Mouse (Mus musculus) G1E (cell line): ENCODE data around the gene Prkar2b. TPM values are rescaled to one million over a fixed set of nuclear protein-coding genes. Genes with fewer than 3 reads are reported as not detected.

Experiments used
- ATAC-seq: 2 replicates; pipeline ENCODE4 v1.8.0; 2016; ENCODE audit warnings: mild to moderate bottlenecking; ENCODE audit not compliant: insufficient number of reproducible peaks, poor library complexity, low FRiP score, severe bottlenecking; ENCODE audit errors: extremely low read depth
- DNase-seq: peaks from one replicate; pipeline ENCODE4 v3.0.0; 2012; ENCODE audit warnings: low spot score
- H3K27me3 ChIP-seq: 2 replicates; pipeline ENCODE4 v1.6.1; 2012; ENCODE audit warnings: mild to moderate bottlenecking, low read length, inconsistent platforms; ENCODE audit not compliant: insufficient read depth
- H3K36me3 ChIP-seq: replicated peaks from 2 replicates; pipeline ENCODE3; 2012; ENCODE audit warnings: mild to moderate bottlenecking, inconsistent platforms
- H3K4me1 ChIP-seq: 2 replicates; pipeline ENCODE4 v1.6.1; 2012; ENCODE audit warnings: low read depth, low read length, inconsistent platforms, mixed read lengths; ENCODE audit not compliant: insufficient read depth
- H3K4me3 ChIP-seq: 2 replicates; pipeline ENCODE4 v1.5.1; 2012; ENCODE audit warnings: low read depth, mild to moderate bottlenecking, inconsistent platforms, low read length, moderate library complexity, mixed read lengths
- H3K9me3 ChIP-seq: replicated peaks from 2 replicates; pipeline ENCODE4 v1.6.1; 2012; ENCODE audit warnings: inconsistent platforms
- CTCF ChIP-seq: IDR thresholded peaks from 2 replicates; pipeline ENCODE4 v1.5.1; 2012; ENCODE audit warnings: low read depth, low read length, inconsistent platforms, mixed read lengths
- GATA1 ChIP-seq: IDR thresholded peaks from 2 replicates; pipeline ENCODE4 v1.6.1; 2012; ENCODE audit warnings: borderline replicate concordance, low read length, inconsistent platforms, mixed read lengths
- GATA2 ChIP-seq: IDR thresholded peaks from 2 replicates; pipeline ENCODE4 v1.6.1; 2012; ENCODE audit warnings: low read depth, low read length, inconsistent platforms, borderline replicate concordance
- POLR2AphosphoS5 ChIP-seq: IDR thresholded peaks from 2 replicates; pipeline ENCODE4 v1.6.1; 2012; ENCODE audit warnings: low read depth, low read length, inconsistent platforms; ENCODE audit not compliant: insufficient replicate concordance
- TAL1 ChIP-seq: conservative IDR thresholded peaks from 2 replicates; pipeline ENCODE4 v1.6.1; 2012; ENCODE audit warnings: low read depth, low read length, inconsistent platforms, mixed read lengths
- polyA plus RNA-seq: library from polyadenylated mRNA; stranded (reverse); fragments of >175 nt; gene quantifications from 2 replicates; pipeline ENCODE4 v1.2.3, GENCODE M21; 2012
- total RNA-seq, 2 experiments: library from RNA; stranded (forward) in 1 of 2; stranded (reverse) in 1 of 2; fragments of 200-1000 nt in 1 of 2; fragments of >200 nt in 1 of 2; fragmentation: Nextera tagmentation in 1 of 2; gene quantifications; 2 replicates each; pipeline ENCODE4 v1.2.3; 2014 to 2017

The Prkar2b gene
- total and polyA plus RNA-seq, 3 experiments = 179 to 849 (median 524) TPM

DNA sequence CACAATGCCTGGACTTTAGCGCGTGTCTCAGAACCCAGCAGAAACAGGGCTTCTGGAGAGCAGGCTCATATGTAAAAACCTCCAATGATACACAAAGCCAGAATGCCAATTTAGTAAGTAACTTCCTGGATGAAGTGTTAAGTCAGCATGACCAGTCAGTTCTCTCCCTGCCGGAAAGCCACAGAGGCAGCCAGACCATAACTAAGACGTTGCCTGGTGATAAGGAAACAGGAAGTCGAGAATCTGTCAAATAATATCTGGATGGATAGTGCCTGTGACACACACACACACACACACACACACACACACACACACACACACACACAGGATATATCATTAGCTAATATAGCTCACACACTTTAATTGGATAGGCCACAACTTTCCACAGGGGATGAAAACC lies 64.2 kb downstream of the Prkar2b start:
- H3K9me3 ChIP-seq = no peaks in the 10 kb centered on the region
- TF ChIP-seq TAL1 = peak; percentile 58
- TF ChIP-seq GATA1 = no peak
- peak; percentile 86 for ATAC-seq
- peaks cover 58% of the 10 kb centered on the region for H3K36me3 ChIP-seq
- DNase-seq = peak; percentile 74
- peaks cover 82% of the 10 kb centered on the region for H3K4me1 ChIP-seq
- H3K27me3 ChIP-seq = no peaks in the 10 kb centered on the region
- H3K4me3 ChIP-seq = no peak overlapping the region; the same call in 1 of the 2 replicates

DNA sequence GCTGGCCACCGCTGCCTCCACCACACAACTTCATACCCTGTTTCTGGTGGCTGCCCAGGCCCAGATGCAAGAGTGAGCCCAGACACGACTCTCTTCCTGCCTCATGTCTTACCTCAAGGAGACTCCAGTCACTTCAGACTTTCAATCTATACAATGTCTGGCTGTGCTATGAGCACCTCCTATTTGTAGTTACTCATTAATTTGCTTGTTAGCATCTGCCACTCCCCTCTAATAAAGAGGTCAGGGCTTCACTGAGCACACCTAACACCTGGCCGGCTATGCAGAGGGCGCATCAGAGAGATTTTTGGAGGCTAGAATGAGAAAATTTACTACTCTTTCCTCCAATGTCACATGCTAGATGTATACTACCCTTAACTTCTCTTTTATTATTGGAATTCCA lies 70.5 kb downstream of the Prkar2b start:
- H3K4me1 ChIP-seq = peaks cover 64% of the 10 kb centered on the region
- no peak for TF ChIP-seq TAL1
- TF ChIP-seq GATA1 = no peak
- no peak for TF ChIP-seq POLR2AphosphoS5
- no peak for TF ChIP-seq CTCF
- TF ChIP-seq GATA2 = no peak
- ATAC-seq = no peak
- no peak overlapping the region for H3K4me3 ChIP-seq
- H3K36me3 ChIP-seq = peaks cover 87% of the 10 kb centered on the region
- no peak for DNase-seq
- no peaks in the 10 kb centered on the region for H3K27me3 ChIP-seq
- no peaks in the 10 kb centered on the region for H3K9me3 ChIP-seq

DNA sequence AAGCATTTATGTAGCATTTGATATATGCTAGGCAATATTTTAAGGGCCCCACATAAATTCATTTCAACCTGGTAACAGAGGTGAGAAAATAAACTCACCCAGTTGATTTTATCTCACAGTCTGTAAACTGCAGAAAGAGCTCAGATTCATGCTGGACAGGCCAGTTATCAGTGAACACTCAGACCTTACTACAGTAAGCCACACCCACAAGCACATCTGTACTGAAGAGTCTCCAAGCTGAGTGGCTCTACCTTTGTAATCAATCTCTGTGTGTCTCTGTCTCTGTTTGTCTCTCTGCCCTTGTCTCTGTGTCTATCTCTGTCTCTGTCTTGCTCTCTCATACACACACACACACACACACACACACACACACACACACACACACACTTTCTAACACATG lies 71.4 kb downstream of the Prkar2b start:
- no peak overlapping the region for H3K4me3 ChIP-seq
- H3K36me3 ChIP-seq = peaks cover 95% of the 10 kb centered on the region
- ATAC-seq (peak; percentile 54), DNase-seq (no peak)
- TF ChIP-seq CTCF (no peak), GATA1 (no peak), POLR2AphosphoS5 (no peak), TAL1 (no peak), GATA2 (no peak)
- H3K9me3 ChIP-seq = no peaks in the 10 kb centered on the region
- H3K27me3 ChIP-seq = no peaks in the 10 kb centered on the region
- H3K4me1 ChIP-seq = peaks cover 64% of the 10 kb centered on the region

DNA sequence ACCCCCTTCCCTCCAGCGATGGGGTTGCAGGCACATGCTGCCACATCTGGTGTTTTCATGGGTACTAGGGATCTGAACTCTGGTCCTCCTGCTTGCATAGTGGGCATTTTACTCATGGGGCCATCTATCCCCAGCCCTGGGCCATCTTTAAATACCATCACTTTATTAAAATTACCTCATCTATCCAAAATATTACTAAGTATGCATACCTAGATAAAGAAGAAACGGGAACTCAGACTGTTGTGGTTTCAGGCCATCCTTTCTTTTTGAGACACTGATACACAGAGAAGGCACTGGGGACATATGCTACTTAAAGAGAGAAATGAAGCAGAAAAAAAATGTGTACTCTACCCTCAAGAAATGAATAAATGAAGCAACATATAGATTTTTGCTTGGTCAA lies 74.6 kb downstream of the Prkar2b start:
- H3K4me1 ChIP-seq = peaks cover 46% of the 10 kb centered on the region
- H3K27me3 ChIP-seq = no peaks in the 10 kb centered on the region
- H3K9me3 ChIP-seq = no peaks in the 10 kb centered on the region
- no peak for ATAC-seq
- DNase-seq = no peak
- H3K4me3 ChIP-seq = no peak overlapping the region
- peaks cover 94% of the 10 kb centered on the region for H3K36me3 ChIP-seq
- TF ChIP-seq POLR2AphosphoS5 (no peak), TAL1 (no peak), GATA2 (no peak), GATA1 (no peak), CTCF (no peak)

DNA sequence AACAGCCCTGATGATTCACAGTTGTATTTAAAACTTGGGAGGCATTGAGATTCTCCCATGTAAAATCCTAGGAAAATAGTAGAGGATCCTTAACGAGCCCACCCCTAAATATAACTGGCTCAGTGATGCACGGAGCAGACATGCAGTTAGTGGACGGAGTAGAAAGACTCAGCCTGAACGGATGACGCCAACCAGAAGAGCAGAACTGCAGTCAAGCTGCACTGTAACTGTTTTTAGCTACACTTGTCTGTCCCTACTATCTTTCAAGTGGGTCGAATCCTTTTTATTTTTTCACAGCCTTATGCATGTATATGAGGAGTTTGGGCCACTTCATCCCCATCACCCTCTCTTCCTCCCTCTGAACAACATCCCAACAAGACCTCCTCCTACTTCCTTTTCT lies 75.4 kb downstream of the Prkar2b start:
- Histone ChIP-seq H3K9me3 (no peaks in the 10 kb centered on the region), H3K36me3 (peaks cover 93% of the 10 kb centered on the region), H3K27me3 (no peaks in the 10 kb centered on the region), H3K4me3 (no peak overlapping the region), H3K4me1 (peaks cover 41% of the 10 kb centered on the region)
- DNase-seq (no peak), ATAC-seq (no peak)
- no peak for TF ChIP-seq GATA2
- TF ChIP-seq CTCF = no peak
- no peak for TF ChIP-seq POLR2AphosphoS5
- no peak for TF ChIP-seq GATA1
- TF ChIP-seq TAL1 = no peak

DNA sequence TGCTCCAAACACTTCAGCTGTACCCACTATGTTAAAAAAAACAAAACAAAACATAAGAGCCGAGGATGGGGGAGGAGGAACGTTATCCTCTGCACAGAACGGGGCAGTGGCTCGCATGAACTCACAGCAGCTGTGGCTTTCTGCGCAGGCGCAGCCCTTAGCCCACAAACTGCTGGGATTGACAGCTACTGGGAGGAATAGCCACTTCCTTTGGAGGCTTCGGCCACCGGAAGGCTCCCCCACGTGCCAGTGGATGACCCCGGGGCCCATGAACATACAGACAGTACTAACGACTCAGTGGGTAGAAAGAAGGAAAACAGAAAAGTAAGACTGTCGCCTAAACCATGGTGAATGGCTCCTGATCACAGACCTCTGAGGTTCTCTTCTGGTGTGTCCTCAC lies 76.4 kb downstream of the Prkar2b start:
- no peaks in the 10 kb centered on the region for H3K27me3 ChIP-seq
- peaks cover 32% of the 10 kb centered on the region for H3K4me1 ChIP-seq
- ATAC-seq (no peak), DNase-seq (no peak)
- H3K36me3 ChIP-seq = peaks cover 93% of the 10 kb centered on the region
- no peaks in the 10 kb centered on the region for H3K9me3 ChIP-seq
- TF ChIP-seq GATA1 = no peak
- TF ChIP-seq POLR2AphosphoS5 = no peak
- no peak for TF ChIP-seq CTCF
- no peak for TF ChIP-seq GATA2
- TF ChIP-seq TAL1 = no peak
- no peak overlapping the region for H3K4me3 ChIP-seq

DNA sequence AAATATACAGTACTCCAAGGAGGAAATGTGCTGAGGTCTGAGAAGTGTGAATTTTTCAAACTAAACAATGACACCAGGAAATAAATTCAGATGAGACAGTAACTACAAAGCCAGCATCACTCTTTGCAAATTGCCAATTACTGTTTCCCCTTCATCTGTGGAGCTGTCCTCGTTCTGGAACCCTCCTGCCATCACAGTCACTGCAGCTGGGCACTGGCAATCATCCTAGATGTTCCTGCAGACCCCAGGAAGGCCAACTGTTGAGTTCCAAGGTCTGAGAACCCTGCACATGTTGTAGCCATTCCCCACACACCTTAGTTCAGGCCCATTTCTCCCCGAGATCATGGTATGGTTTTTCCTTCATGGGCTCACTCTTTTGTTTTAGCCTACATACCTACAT lies 76.9 kb downstream of the Prkar2b start:
- Histone ChIP-seq H3K9me3 (no peaks in the 10 kb centered on the region), H3K4me3 (no peak overlapping the region), H3K36me3 (peaks cover 94% of the 10 kb centered on the region), H3K27me3 (no peaks in the 10 kb centered on the region), H3K4me1 (peaks cover 31% of the 10 kb centered on the region)
- DNase-seq = no peak
- no peak for ATAC-seq
- no peak for TF ChIP-seq GATA2
- TF ChIP-seq TAL1 = no peak
- TF ChIP-seq GATA1 = no peak
